Mouse (Mus musculus) gastrocnemius, postnatal 4 days (tissue): ENCODE data around the gene Tmem131. TPM values are rescaled to one million over a fixed set of nuclear protein-coding genes. Genes with fewer than 3 reads are reported as not detected.
A peak's percentile ranks its signal among the peaks of the same experiment; 100 is the strongest.

Experiments used
- DNase-seq, 2 experiments: peaks; one replicate each; pipeline ENCODE4 v3.0.0; 2021 to 2022; ENCODE audit warnings: low spot score in 2 of 2, mixed read lengths in 2 of 2
- long read RNA-seq, 2 experiments: library from polyadenylated mRNA; stranded (forward); transcript quantifications; one replicate each; pipeline ENCODE4 v2.0.0; 2021
- total RNA-seq, 2 experiments: library from RNA; stranded (reverse); gene quantifications; 2 replicates each; pipeline ENCODE4 v1.2.3; 2021

Gene Tmem131
- 10 to 100 TPM; 77.1 to 88.6 TPM for total RNA-seq
- long read RNA-seq, experiment 1, full-length matches to known transcripts: 11 of 26 reads
- long read RNA-seq, experiment 1, partial matches to known transcripts: 9 of 26 reads
- long read RNA-seq, experiment 1, other reads (novel, unspliced or antisense): 6 of 26 reads
- long read RNA-seq, experiment 2, full-length matches to known transcripts: 18 of 40 reads
- long read RNA-seq, experiment 2, partial matches to known transcripts: 14 of 40 reads
- long read RNA-seq, experiment 2, other reads (novel, unspliced or antisense): 8 of 40 reads

DNA sequence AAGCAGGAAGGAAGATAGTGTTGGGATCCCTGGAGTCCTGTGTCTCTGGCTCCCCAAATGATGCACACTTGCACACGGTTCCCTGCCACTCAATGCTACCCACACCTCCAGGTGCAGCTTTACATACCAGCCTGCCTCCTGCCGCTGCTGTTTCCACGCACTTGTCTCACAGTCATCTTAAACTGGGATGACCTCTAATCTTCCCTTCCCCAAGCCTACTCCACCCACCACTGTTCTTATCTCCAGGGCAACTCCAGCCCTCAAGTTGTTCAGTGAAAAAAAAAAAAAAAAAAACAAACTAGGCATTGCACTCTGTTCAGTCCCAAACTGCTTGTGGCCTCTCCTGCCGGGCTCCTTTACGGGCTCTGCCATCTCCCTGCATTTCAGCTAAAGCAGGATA, at the start of gene Tmem131:
Gene Tmem131 (minus strand): TSS at position 14 of the 400 bp plus-strand sequence.
- DNase-seq: no peak

DNA sequence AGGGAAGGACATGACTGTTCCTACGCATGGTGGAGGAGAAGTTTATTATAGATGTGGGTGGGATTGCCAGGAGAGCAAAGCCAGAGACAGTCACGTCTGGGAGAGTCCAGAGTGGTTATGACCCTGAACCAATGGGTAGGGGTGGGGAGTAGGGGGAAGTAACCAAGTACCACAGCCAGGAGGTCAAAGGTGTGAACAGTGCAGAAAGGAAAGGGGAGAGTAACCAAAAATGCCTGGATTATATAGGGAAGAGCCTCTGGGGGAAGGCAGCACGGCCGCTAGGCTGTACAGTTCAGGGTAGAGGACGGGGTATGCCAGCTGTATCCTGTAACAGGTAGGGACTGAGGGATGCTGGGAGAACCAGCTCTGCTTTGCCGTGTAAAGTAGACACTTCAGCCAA, 45.1 kb upstream of the Tmem131 start:
- no peak for DNase-seq

DNA sequence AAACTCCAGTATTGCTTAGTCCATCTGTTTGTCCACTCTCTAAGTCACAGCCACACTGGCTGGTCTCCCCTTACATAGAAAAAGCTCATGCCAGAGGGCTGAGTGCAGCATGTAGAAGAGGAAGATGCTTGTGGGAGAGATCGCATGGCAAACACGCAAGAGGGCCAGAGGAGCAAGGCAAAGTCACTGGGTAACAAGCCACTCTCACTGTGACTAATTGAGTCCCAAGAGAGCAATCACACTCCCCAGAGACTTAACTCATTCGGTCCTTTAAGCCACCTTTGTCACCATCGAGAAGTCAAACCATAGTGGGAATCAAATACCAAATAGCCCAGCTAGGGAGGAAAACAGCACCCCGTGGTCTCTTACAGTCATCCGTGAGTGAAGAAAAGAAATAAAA, 44.7 kb upstream of the Tmem131 start:
- DNase-seq: no peak

DNA sequence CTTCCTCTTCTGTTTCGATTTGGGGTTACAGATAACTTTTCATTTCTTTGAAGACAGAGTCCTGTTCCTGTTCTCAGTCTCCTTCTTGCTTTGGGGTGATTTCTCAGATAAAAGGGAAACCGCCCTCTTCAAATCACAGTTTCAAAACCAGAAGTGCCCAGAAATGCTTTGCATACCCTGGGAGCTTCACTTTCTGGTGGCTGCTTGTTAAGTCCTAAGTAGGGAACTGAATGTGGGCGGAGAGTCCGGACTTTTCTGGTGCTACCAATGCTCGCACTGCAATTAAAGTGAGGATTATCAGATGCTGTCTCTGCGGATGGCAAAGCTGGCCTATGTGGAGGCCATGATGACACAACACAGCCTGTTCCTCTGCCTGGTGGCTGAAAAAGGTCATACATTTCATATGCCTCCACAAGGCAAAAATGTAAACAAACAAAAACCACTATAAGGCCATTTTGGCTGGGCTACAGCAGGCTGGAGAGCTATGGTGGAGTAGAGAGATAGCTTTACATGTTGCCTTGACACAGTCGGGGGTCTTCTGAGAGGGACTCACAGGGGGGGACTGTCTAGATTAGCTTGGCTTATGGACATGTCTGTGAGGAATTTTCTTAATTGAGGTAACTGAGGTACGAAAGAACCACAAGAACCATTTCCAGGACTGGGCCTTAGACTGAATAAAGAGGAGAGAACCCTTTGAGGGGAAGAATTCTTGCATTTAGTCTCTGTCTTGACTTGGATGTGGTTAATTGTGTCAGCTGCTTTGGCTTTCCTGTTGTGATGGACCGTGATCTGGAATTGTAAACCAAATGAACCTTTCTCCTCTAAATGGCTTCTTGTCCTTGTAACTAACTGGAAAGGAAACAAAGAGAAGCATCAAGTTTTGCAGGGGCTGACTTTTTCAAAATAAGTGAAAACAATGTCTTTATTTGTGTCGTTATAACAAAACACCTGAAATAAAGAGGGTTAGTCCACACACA, 44.0 kb upstream of the Tmem131 start:
- no peak for DNase-seq

DNA sequence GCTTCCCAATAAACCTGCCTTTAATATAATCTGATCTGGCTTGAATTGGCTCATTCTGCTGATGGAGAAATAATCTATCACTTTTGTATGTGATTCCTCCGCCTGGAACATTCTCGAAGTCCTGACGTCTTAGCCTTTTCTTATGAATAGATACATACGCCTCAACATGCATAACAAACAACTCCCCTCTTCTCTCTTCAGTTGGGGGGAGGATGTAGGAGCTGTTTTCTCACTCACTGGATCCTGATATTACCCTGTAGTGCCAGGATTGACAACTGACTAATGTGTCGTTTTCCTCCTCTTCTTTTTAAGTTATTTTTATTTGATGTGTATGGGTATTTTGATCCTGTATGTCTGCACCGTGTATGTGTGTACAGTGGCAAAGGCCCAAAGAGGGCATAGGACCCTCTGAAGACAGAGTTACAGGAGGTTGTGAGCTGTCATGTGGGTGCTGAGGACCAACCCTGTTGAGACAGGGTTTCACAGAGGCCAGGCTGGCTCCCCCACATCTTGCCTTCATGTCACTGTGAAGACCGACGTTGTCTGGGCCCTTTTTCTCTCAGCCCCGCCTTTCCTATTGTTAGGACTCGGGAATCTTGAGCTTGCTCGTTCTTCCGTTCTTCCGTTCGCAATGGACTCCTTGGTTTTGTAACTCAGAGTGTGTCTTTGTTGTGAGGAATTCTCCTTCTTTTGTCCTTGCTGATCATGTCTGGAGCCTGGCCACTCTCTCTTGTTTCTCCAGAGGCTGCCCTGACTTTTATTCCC, 43.1 kb upstream of the Tmem131 start:
- DNase-seq: no peak

DNA sequence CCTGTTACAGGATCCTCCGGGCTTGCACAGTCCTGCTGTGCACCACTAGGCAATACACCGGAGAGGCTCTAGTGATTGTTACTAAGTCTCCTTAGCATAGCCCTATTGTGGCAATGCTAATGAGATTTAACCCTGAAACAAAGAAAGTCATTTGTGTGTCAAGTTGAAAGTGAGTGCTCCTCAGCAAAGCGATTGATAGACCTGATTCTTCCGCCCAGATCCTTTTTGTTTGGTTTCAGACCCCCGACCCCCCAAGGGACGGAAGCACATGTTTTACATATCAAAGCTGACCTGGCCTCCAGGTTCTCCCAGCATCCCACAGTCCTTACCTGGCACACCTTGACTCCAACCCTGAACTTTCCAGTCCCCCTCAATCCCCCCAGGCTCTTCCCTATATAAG, 42.4 kb upstream of the Tmem131 start:
- no peak for DNase-seq

DNA sequence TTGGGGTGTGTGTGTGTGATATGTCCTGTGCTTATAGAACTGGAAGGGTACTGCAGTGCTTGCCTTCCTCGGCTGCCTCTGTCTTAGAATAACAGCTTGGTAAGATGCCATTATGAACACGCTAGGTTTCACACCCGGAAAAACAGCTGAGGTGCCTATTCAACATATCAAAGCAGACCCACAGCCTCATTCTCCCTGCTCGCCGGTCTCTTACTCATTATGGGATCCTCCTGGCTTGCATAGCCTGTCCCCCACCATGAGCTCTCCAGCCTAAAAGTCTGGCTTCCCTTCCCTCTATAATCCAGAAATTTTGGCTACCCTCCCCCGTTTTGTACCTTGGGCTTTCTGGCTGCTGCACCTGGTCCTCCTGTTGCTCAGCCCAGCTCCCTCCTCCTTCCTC, 40.9 kb upstream of the Tmem131 start:
- no peak for DNase-seq

DNA sequence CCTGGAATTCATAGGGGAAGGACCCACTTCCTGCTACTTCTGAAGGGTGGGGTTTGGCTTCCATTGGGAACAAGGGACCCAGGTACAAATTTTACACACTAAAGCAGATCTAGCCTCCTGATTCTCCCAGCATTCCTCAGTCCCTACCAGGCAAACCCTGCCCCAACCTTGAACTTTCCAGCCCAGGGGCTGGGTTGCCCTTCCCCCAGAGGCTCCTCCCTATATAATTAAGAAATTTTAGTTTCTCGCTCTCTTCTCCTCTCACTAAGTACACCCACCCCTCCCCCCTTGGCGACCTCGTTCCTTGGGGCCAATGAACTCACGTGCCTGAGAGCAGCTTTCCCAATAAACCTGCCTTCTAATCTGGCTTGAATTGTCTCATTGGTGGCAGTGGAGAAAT, 40.3 kb upstream of the Tmem131 start:
- no peak for DNase-seq

DNA sequence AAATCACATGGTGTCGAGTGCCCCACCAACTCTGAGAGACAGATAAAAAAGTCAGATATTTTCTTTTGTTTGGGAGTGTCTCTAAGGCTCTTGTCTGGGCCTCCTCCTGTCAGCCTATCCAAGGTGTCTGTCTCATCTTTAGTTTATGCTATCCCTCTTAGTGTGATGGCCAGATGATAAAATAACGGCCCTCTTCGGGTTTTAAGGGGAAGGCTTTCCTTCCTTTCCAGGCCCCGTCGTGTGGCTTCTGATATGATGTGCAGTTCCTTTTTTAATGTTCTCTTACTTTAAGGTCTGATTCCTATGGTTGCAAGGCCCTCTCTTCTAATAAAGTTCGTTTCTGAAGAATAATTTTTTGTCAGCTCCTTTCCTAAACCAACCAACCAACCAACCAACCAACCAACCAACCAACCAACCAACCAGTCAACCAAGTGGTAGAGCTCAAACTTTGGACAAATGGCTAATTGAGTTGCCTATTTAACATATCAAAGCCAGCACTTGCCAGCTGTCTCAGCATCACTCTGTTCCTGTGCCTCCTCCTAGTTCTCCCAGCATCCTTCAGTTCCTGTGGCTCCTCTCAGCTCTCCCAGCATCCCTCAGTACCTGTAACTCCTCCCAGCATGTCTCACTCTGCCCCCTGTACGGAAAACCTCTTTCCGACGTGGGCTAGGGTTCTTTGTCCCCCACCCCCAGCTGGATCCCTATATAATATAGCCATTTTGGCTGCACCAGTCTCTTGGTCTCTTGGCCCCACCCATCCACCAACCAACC, 38.9 kb upstream of the Tmem131 start:
- no peak for DNase-seq

DNA sequence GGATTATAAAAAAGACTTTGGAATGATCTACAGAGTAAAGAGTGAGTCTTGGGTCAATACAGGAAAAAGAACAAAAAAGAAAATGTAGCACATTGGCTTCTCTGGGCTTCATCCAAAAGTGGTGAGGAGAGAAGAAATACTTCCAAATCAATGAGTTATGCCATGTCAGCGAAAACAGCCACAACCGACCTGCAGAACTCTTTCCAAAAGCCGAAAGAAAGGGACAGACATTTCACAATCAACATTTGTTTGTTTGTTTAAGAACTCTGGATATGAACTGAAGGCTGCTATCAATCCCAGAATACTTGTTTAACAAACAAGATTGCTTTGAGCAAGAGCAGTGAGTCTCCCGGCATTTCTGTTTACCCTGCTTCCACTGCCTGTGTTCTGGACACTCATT, 33.3 kb upstream of the Tmem131 start:
- DNase-seq: no peak

DNA sequence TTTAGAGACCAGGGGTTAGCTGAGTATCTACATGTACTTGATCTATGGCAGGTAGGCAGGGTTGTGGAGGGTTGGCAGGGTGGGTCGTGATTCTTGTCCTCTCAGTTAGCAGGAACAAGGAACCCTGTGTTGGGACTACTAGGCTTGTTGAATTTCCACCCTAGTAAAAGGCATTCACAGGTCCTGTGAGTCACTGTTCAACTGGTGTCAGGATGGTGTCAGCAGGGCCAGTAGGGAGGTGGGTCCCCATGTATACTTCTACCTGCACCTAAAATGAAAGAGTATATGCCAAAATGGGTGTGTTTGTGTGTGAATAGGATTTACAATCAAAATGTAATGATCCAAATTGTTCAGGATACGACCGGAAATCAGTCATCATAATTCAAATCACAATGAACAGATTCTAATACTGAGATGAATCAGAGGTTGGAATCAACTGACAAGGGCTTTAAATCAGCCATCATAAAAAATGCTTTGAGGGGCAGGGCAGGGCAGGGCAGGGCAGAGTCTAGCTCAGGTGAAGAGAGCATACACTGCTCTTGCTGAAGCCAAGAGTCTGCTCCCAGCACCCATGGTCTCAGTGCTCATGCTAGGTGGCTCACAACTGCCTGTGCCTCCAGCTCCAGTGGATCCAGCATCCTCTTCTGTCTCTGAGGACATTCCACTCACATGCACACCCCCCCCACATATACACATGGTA, 27.6 kb upstream of the Tmem131 start:
- no peak for DNase-seq

DNA sequence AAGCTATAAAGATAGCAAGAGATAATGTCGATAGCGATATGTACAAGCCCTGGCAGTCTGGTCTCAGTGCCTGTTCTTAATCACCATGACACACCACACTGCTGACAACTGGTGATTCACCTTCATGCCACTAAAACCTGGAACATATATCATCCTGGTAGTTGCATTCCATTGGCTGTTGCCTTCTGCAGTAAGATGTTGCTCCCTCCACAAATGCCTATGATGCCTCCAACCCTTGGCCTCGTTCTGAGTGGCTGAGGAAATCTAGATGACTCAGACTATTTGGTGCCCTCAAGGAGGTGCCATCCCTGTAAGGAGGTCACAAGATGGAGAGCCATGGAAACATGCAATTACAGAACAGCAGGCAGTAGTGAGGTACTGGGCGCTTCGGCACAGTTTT, 22.4 kb upstream of the Tmem131 start:
- no peak for DNase-seq

DNA sequence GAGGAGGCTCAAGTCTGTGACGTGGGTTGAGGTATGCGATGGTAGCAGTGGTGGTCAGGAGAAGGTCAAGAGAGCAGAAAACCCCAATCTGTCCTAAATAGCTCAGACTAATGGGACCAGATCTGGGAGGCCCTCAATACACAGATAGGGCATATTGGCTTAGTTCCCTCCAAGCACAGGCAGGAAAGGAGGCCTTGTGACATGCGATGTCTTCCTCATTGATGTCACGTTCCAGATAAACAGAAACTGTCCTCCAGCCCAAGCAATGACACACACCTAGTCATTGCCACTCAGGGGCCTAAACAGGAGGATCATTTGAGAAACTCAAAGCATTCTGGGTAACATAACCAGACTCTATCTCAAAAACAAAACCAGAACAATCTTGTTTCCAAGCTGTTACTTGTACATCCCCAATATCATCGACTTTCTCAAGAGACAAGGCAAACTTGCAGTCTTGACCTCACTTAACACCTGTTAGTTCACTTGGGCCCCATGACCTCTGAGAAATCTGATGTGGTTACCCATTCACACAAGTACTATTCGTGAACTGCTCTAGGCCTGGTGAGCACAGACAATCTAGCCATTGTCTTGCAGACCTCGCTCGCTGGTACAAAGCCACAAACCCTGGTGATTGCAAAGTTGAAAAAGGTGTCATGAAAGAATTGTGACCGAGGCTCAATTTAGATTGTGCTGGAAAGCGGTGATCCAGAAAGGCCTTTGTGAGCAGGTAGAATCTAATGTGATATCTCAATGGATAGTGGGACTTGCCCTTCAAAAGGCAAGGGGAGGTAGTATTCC, 19.1 kb upstream of the Tmem131 start:
- no peak for DNase-seq

DNA sequence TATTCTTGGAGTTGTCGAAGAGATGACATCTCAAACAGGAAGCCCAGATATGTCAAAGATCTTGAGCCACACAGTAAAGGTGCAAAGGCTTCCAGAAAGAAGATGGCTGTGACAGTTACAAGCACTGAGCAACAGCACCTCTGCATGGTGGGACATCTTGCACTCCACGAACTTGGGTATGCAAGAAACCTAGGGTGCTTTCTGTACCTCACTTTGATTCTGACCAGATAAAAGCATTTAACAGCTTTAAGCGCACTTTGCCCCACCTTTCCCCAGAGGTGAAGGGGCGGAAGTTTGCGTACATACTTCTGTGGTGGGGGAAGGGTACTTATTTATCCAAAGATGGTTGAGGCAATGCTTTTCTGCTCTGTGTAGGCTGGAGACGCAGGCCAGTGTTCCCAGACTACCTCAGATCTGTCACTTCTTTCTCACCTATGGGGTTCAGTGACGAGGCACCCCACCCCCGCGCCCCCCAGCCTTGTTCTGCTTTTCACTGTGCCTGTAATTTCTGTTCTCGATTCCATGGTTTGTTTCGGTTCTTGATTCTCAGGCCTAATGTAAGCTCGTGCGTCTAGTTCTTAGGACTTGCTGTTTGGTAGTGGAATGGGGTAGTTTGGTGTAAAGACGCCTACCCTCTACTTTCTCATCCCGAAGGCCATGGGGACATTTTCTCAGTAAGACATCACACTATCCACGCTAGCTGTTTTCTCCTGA, 17.2 kb upstream of the Tmem131 start:
- DNase-seq: no peak

DNA sequence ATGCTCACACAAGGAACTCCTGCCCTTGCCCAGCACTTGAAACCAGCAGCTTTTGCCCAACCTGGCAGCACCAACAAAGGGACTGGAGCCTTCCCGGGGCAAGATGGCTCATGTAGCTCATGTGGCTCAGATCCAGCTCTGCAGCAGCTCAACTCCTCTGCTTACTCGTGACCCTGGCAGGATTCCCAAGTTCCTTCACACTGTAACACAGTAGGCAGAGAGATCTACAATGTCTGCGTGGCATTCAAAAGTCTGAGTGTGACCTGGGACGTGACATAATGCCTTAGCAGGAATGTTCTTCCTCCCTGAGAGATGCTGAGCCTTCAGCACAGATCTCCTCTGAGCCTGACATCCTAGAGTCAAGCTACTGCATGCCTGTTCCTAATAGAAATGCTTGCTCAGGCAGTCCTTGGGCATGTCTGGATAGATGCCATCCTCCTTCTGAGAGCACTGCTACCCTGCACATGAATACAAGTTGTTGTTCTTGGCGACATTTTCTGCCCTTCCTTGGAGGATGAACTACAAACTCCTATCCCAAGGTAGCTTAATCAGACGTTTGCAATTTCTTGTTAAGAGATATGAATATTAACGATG, 6.2 kb upstream of the Tmem131 start:
- peak in 1 of 2 experiments; percentile 51 for DNase-seq

DNA sequence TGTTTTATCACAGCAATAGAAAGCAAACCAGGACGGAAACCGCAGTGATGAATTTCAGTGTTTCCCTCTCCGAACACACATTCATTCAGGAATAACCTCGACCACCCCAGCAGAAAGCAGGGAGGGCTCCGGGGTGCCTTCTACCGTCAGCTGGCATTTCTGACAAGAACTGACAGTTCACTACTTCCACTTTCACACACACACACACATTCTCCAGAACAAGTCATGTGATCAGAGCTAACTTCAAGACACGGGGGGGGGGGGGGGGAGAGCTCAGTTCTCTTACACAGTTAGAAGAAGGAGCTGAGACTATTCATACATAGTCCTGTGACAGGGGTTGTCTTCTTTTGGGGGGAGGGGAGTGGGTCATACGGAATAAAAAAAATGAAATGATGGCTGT, 4.0 kb upstream of the Tmem131 start:
- no peak for DNase-seq

DNA sequence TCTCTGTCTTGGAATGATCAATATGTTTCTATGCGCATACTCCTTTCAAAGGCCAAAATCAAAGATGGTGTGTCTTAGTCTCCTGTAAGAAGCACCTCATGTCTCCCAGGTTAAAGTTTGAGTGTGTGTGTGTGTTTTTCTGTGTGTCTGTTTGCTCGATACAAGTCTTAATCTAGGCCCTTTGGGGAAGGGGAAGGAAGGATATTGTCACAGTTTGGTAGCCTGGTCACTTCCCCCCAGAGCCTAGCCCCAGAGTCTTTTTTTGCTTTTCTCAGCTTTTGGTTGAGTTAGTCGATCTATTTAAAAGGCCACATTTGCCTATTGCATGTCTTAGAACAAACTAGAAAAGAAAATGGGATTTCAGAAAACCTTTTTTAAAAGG, 3.1 kb downstream of the Tmem131 start:
- DNase-seq: no peak
